Mouse (Mus musculus) embryonic facial prominence, embryonic 10.5 days (tissue): ENCODE data around the gene Birc5. TPM values are rescaled to one million over a fixed set of nuclear protein-coding genes. Genes with fewer than 3 reads are reported as not detected.
A peak's percentile ranks its signal among the peaks of the same experiment; 100 is the strongest.

Experiments used
- DNase-seq: peaks from one replicate; pipeline ENCODE4 v3.0.0-alpha.2; 2017; ENCODE audit warnings: low spot score
- H3K27ac ChIP-seq: fragments of 300-500 bp; sonication (generic); replicated peaks from 2 replicates; pipeline ENCODE4 v1.5.1; 2016; ENCODE audit warnings: mild to moderate bottlenecking
- H3K27me3 ChIP-seq: fragments of 300-500 bp; sonication (generic); replicated peaks from 2 replicates; pipeline ENCODE4 v1.6.1; 2016; ENCODE audit warnings: low read depth, mild to moderate bottlenecking; ENCODE audit not compliant: poor library complexity, severe bottlenecking
- H3K36me3 ChIP-seq: fragments of 300-500 bp; sonication (generic); replicated peaks from 2 replicates; pipeline ENCODE4 v1.6.1; 2016; ENCODE audit warnings: mild to moderate bottlenecking, moderate library complexity
- H3K4me1 ChIP-seq: fragments of 300-500 bp; sonication (generic); 2 replicates; pipeline ENCODE4 v1.6.1; 2016
- H3K4me3 ChIP-seq: fragments of 300-500 bp; sonication (generic); 2 replicates; pipeline ENCODE4 v1.5.1; 2016; ENCODE audit warnings: mild to moderate bottlenecking, moderate library complexity
- H3K9me3 ChIP-seq: fragments of 300-500 bp; sonication (generic); 2 replicates; pipeline ENCODE4 v1.6.1; 2016; ENCODE audit warnings: mild to moderate bottlenecking
- WGBS: fragments of 180-500 bp; shearing (Covaris S2); methylation state at CpG from one replicate; pipeline ENCODE4 v1.1.7; 2016; 5-methylcytosine and 5-hydroxymethylcytosine counted together
- polyA plus RNA-seq: library from polyadenylated mRNA; unstranded; fragments of >200 nt; fragmentation: Nextera tagmentation; extraction: Ambion mirVana; gene quantifications from 2 replicates; pipeline ENCODE4 v1.2.1, GENCODE M21; 2016

Birc5 gene
- polyA plus RNA-seq, 1 experiment from 2014 or later = 416 TPM

- Histone ChIP-seq H3K4me3 (no peak overlapping the region), H3K27me3 (peaks cover 85% of the 10 kb centered on the region), H3K4me1 (peaks cover 51% of the 10 kb centered on the region), H3K9me3 (no peaks in the 10 kb centered on the region), H3K36me3 (no peaks in the 10 kb centered on the region), H3K27ac (peak overlapping the region; percentile 67; the same call in 1 of the 2 replicates)
- DNase-seq = no peak
- 84% methylated on average over 6 of the region's 6 CpGs for WGBS
These were observed 31.9 kb downstream of the Birc5 start for GRCm38 (mm10) chr11:117880977-117881358.

- no peaks in the 10 kb centered on the region for H3K36me3 ChIP-seq
- peak overlapping the region; percentile 67 for H3K27ac ChIP-seq
- WGBS = 17% methylated on average over 8 of the region's 8 CpGs
- no peak for DNase-seq
- no peak overlapping the region for H3K4me3 ChIP-seq
- H3K9me3 ChIP-seq = no peaks in the 10 kb centered on the region
- H3K4me1 ChIP-seq = peaks cover 50% of the 10 kb centered on the region
- H3K27me3 ChIP-seq = peaks cover 90% of the 10 kb centered on the region
These were observed 32.7 kb downstream of the Birc5 start for GRCm38 (mm10) chr11:117881787-117882186.

GRCm38 (mm10) chr11:117882208-117882607 is 33.2 kb downstream of the Birc5 start:
- H3K4me3 ChIP-seq = no peak overlapping the region
- peak overlapping the region; percentile 67 for H3K27ac ChIP-seq
- no peaks in the 10 kb centered on the region for H3K36me3 ChIP-seq
- 83% methylated on average over 1 of the region's 1 CpGs for WGBS
- peaks cover 94% of the 10 kb centered on the region for H3K27me3 ChIP-seq
- peaks cover 50% of the 10 kb centered on the region for H3K4me1 ChIP-seq
- DNase-seq = no peak
- H3K9me3 ChIP-seq = no peaks in the 10 kb centered on the region

GRCm38 (mm10) chr11:117886000-117886399 is 36.9 kb downstream of the Birc5 start:
- H3K4me3 ChIP-seq = no peak overlapping the region
- DNase-seq = no peak
- H3K9me3 ChIP-seq = no peaks in the 10 kb centered on the region
- peaks cover 60% of the 10 kb centered on the region for H3K4me1 ChIP-seq
- H3K27ac ChIP-seq = no peak overlapping the region
- 61% methylated on average over 5 of the region's 5 CpGs for WGBS
- peaks cover 98% of the 10 kb centered on the region for H3K27me3 ChIP-seq
- H3K36me3 ChIP-seq = no peaks in the 10 kb centered on the region

GRCm38 (mm10) chr11:117888168-117888852 is 39.3 kb downstream of the Birc5 start:
- DNase-seq = peak; percentile 29
- Histone ChIP-seq H3K36me3 (no peaks in the 10 kb centered on the region), H3K27me3 (peaks cover 99% of the 10 kb centered on the region), H3K9me3 (no peaks in the 10 kb centered on the region), H3K4me3 (peak overlapping the region; percentile 49), H3K4me1 (peaks cover 48% of the 10 kb centered on the region), H3K27ac (peak overlapping the region; percentile 65)
- WGBS = 9% methylated on average over 20 of the region's 20 CpGs

GRCm38 (mm10) chr11:117888853-117889822 is 40.1 kb downstream of the Birc5 start:
- 2% methylated on average over 33 of the region's 33 CpGs for WGBS
- Histone ChIP-seq H3K4me1 (peaks cover 41% of the 10 kb centered on the region), H3K27ac (peak overlapping the region; percentile 65), H3K9me3 (no peaks in the 10 kb centered on the region), H3K4me3 (peak overlapping the region; percentile 49), H3K27me3 (peaks cover 97% of the 10 kb centered on the region), H3K36me3 (no peaks in the 10 kb centered on the region)
- DNase-seq = peak; percentile 73

GRCm38 (mm10) chr11:117889887-117890340 is 40.9 kb downstream of the Birc5 start:
- Histone ChIP-seq H3K4me1 (peaks cover 41% of the 10 kb centered on the region), H3K36me3 (no peaks in the 10 kb centered on the region), H3K9me3 (no peaks in the 10 kb centered on the region), H3K4me3 (peak overlapping the region; percentile 49), H3K27me3 (peaks cover 89% of the 10 kb centered on the region), H3K27ac (peak overlapping the region; percentile 65)
- 2% methylated on average over 11 of the region's 11 CpGs for WGBS
- no peak for DNase-seq

GRCm38 (mm10) chr11:117890519-117891282 is 41.6 kb downstream of the Birc5 start:
- Histone ChIP-seq H3K4me3 (peak overlapping the region; percentile 49), H3K9me3 (no peaks in the 10 kb centered on the region), H3K27me3 (peaks cover 81% of the 10 kb centered on the region), H3K4me1 (peaks cover 41% of the 10 kb centered on the region), H3K36me3 (no peaks in the 10 kb centered on the region), H3K27ac (peak overlapping the region; percentile 65)
- peak; percentile 53 for DNase-seq
- 18% methylated on average over 13 of the region's 13 CpGs for WGBS

- Histone ChIP-seq H3K9me3 (no peaks in the 10 kb centered on the region), H3K4me1 (peaks cover 41% of the 10 kb centered on the region), H3K36me3 (no peaks in the 10 kb centered on the region), H3K4me3 (no peak overlapping the region), H3K27ac (no peak overlapping the region), H3K27me3 (peaks cover 72% of the 10 kb centered on the region)
- DNase-seq = no peak
- WGBS = 89% methylated on average over 19 of the region's 19 CpGs
These were observed 42.6 kb downstream of the Birc5 start for GRCm38 (mm10) chr11:117891581-117892175.

GRCm38 (mm10) chr11:117892199-117892598 is 43.1 kb downstream of the Birc5 start:
- Histone ChIP-seq H3K27me3 (peaks cover 66% of the 10 kb centered on the region), H3K4me1 (peaks cover 41% of the 10 kb centered on the region), H3K27ac (no peak overlapping the region), H3K9me3 (no peaks in the 10 kb centered on the region), H3K36me3 (no peaks in the 10 kb centered on the region), H3K4me3 (no peak overlapping the region)
- 53% methylated on average over 6 of the region's 6 CpGs for WGBS
- no peak for DNase-seq

- Histone ChIP-seq H3K27me3 (peaks cover 42% of the 10 kb centered on the region), H3K4me1 (peaks cover 22% of the 10 kb centered on the region), H3K9me3 (no peaks in the 10 kb centered on the region), H3K4me3 (no peak overlapping the region), H3K36me3 (no peaks in the 10 kb centered on the region), H3K27ac (no peak overlapping the region)
- DNase-seq = no peak
- 68% methylated on average over 10 of the region's 10 CpGs for WGBS
These were observed 45.6 kb downstream of the Birc5 start for GRCm38 (mm10) chr11:117894676-117895075.

- WGBS = 60% methylated on average over 2 of the region's 2 CpGs
- Histone ChIP-seq H3K4me3 (no peak overlapping the region), H3K36me3 (no peaks in the 10 kb centered on the region), H3K27ac (no peak overlapping the region), H3K4me1 (0 out of 2 replicates have a peak, but pooled peaks cover 3% of the 10 kb centered on the region), H3K9me3 (no peaks in the 10 kb centered on the region), H3K27me3 (peaks cover 23% of the 10 kb centered on the region)
- no peak for DNase-seq
These were observed 47.5 kb downstream of the Birc5 start for GRCm38 (mm10) chr11:117896533-117896932.
